Mouse (Mus musculus) layer of hippocampus, adult 9-10 months (tissue): Measurements from ENCODE around the gene Stac3.
A peak's percentile ranks its signal among the peaks of the same experiment; 100 is the strongest.

ENCODE experiments used
- DNase-seq: peaks from one replicate; pipeline ENCODE4 v3.0.0; 2022; ENCODE audit warnings: low spot score

Stac3 gene

GRCm38 (mm10) chr10:127500894-127501893 is at the start of gene Stac3:
Stac3 (plus strand) TSS chr10:127501686.
- DNase-seq = no peak

GRCm38 (mm10) chr10:127453701-127454100 is 47.8 kb upstream of the Stac3 start:
- DNase-seq = no peak

GRCm38 (mm10) chr10:127462411-127463096 is 38.9 kb upstream of the Stac3 start:
- DNase-seq = no peak

- no peak for DNase-seq
Observed at GRCm38 (mm10) chr10:127471281-127471988, 30.1 kb upstream of the Stac3 start.

GRCm38 (mm10) chr10:127472722-127473121 is 28.8 kb upstream of the Stac3 start:
- DNase-seq = no peak

GRCm38 (mm10) chr10:127475175-127475574 is 26.3 kb upstream of the Stac3 start:
- no peak for DNase-seq

- DNase-seq = no peak
Observed at GRCm38 (mm10) chr10:127476541-127476940, 24.9 kb upstream of the Stac3 start.

- no peak for DNase-seq
Observed at GRCm38 (mm10) chr10:127477301-127477700, 24.2 kb upstream of the Stac3 start.

- peak; percentile 32 for DNase-seq
Observed at GRCm38 (mm10) chr10:127479131-127479530, 22.4 kb upstream of the Stac3 start.

- DNase-seq = peak; percentile 25
Observed at GRCm38 (mm10) chr10:127480833-127481813, 20.4 kb upstream of the Stac3 start.

GRCm38 (mm10) chr10:127485235-127485634 is 16.3 kb upstream of the Stac3 start:
- DNase-seq = no peak

GRCm38 (mm10) chr10:127488856-127489255 is 12.6 kb upstream of the Stac3 start:
- no peak for DNase-seq

- DNase-seq = no peak
Observed at GRCm38 (mm10) chr10:127490160-127491127, 11.0 kb upstream of the Stac3 start.

- no peak for DNase-seq
Observed at GRCm38 (mm10) chr10:127491128-127491512, 10.4 kb upstream of the Stac3 start.

- DNase-seq = no peak
Observed at GRCm38 (mm10) chr10:127492118-127492517, 9.4 kb upstream of the Stac3 start.

GRCm38 (mm10) chr10:127496156-127496555 is 5.3 kb upstream of the Stac3 start:
- no peak for DNase-seq

- DNase-seq = no peak
Observed at GRCm38 (mm10) chr10:127499516-127499915, 2.0 kb upstream of the Stac3 start.

- DNase-seq = no peak
Observed at GRCm38 (mm10) chr10:127500042-127500441, 1.4 kb upstream of the Stac3 start.

- no peak for DNase-seq
Observed at GRCm38 (mm10) chr10:127508239-127508638, 6.8 kb downstream of the Stac3 start.
